Mouse (Mus musculus): ENCODE data around the gene Zswim1.

- no peak for TF ChIP-seq EP300 (IDR thresholded peaks at IDR 0.05; ENCODE audit: low read depth)
- TF ChIP-seq CTCF (IDR thresholded peaks at IDR 0.05; ENCODE audit: low read depth), result no peak
Observed at GRCm38 (mm10) chr2:164832032-164832747, 9.7 kb downstream of the Zswim1 start.
